Mouse (Mus musculus) embryonic facial prominence, embryonic 11.5 days (tissue): Measurements from ENCODE around the gene Dgki. TPM values are rescaled to one million over a fixed set of nuclear protein-coding genes. Genes with fewer than 3 reads are reported as not detected.

ENCODE experiments used
- ATAC-seq: fragments of 200-750 bp; cut with Nextera tagmentation; replicated peaks from 2 replicates; pipeline ENCODE4 v1.8.0; 2017; ENCODE audit warnings: low read depth; ENCODE audit not compliant: insufficient number of reproducible peaks, low FRiP score, low TSS enrichment
- DNase-seq: peaks from one replicate; pipeline ENCODE4 v3.0.0-alpha.2; 2015; ENCODE audit warnings: low spot score
- H3K27ac ChIP-seq: fragments of 300-500 bp; sonication (generic); replicated peaks from 2 replicates; pipeline ENCODE4 v1.5.1; 2014; ENCODE audit warnings: mild to moderate bottlenecking, low read depth, low read length, control low read depth
- H3K27me3 ChIP-seq: fragments of 300-500 bp; sonication (generic); 2 replicates; pipeline ENCODE4 v1.6.1; 2014; ENCODE audit warnings: mild to moderate bottlenecking, low read length, moderate library complexity, mixed read lengths; ENCODE audit not compliant: control insufficient read depth, insufficient read depth
- H3K36me3 ChIP-seq: fragments of 300-500 bp; sonication (generic); replicated peaks from 2 replicates; pipeline ENCODE4 v1.6.1; 2014; ENCODE audit warnings: low read depth, mild to moderate bottlenecking, low read length, moderate library complexity, mixed read lengths; ENCODE audit not compliant: control insufficient read depth, insufficient read depth
- H3K4me1 ChIP-seq: fragments of 300-500 bp; sonication (generic); 2 replicates; pipeline ENCODE4 v1.6.1; 2014; ENCODE audit warnings: low read length, mixed read lengths; ENCODE audit not compliant: control insufficient read depth, insufficient read depth
- H3K4me2 ChIP-seq: fragments of 300-500 bp; sonication (generic); 2 replicates; pipeline ENCODE4 v1.6.1; 2014; ENCODE audit warnings: low read depth, mild to moderate bottlenecking, control low read depth, low read length, moderate library complexity
- H3K4me3 ChIP-seq: fragments of 300-500 bp; sonication (generic); 2 replicates; pipeline ENCODE4 v1.5.1; 2014; ENCODE audit warnings: low read depth, low read length, control low read depth
- H3K9ac ChIP-seq: fragments of 300-500 bp; sonication (generic); replicated peaks from 2 replicates; pipeline ENCODE4 v1.6.1; 2014; ENCODE audit warnings: mild to moderate bottlenecking, control low read depth, low read length
- H3K9me3 ChIP-seq: fragments of 300-500 bp; sonication (generic); replicated peaks from 2 replicates; pipeline ENCODE4 v1.6.1; 2016; ENCODE audit warnings: mild to moderate bottlenecking, low read length, inconsistent platforms, mixed read lengths; ENCODE audit not compliant: control insufficient read depth
- WGBS: fragments of 180-500 bp; shearing (Covaris S2); extraction: QIAGEN DNeasy Blood & Tissue Kit; methylation state at CpG from one replicate; pipeline ENCODE4 v1.1.7; 2014; 5-methylcytosine and 5-hydroxymethylcytosine counted together
- polyA plus RNA-seq: library from polyadenylated mRNA; unstranded; fragments of >200 nt; fragmentation: Nextera tagmentation; extraction: Ambion mirVana; gene quantifications from 2 replicates; pipeline ENCODE4 v1.2.1, GENCODE M21; 2014

Gene Dgki
- polyA plus RNA-seq, 1 experiment from 2014 or later, result 1.0 TPM

GRCm38 (mm10) chr6:37291171-37291570 lies 8.8 kb downstream of the Dgki start:
- Histone ChIP-seq H3K4me2 (no peak overlapping the region), H3K27ac (no peak overlapping the region), H3K27me3 (no peaks in the 10 kb centered on the region), H3K4me1 (no peaks in the 10 kb centered on the region), H3K4me3 (no peak overlapping the region), H3K36me3 (no peaks in the 10 kb centered on the region), H3K9me3 (no peaks in the 10 kb centered on the region), H3K9ac (no peak overlapping the region)
- ATAC-seq (no peak), DNase-seq (no peak)
- 92% methylated on average over 1 of the region's 1 CpGs for WGBS

GRCm38 (mm10) chr6:37290691-37291090 lies 9.3 kb downstream of the Dgki start:
- no peak for ATAC-seq
- Histone ChIP-seq H3K4me3 (no peak overlapping the region), H3K4me2 (no peak overlapping the region), H3K9me3 (no peaks in the 10 kb centered on the region), H3K27ac (no peak overlapping the region), H3K9ac (no peak overlapping the region), H3K4me1 (no peaks in the 10 kb centered on the region), H3K36me3 (no peaks in the 10 kb centered on the region), H3K27me3 (no peaks in the 10 kb centered on the region)
- WGBS, result 91% methylated on average over 3 of the region's 3 CpGs
- DNase-seq, result no peak

- DNase-seq, result no peak
- Histone ChIP-seq H3K27me3 (no peaks in the 10 kb centered on the region), H3K9ac (no peak overlapping the region), H3K36me3 (no peaks in the 10 kb centered on the region), H3K27ac (no peak overlapping the region), H3K4me3 (no peak overlapping the region), H3K4me2 (no peak overlapping the region), H3K9me3 (no peaks in the 10 kb centered on the region), H3K4me1 (no peaks in the 10 kb centered on the region)
- 90% methylated on average over 4 of the region's 4 CpGs for WGBS
- ATAC-seq, result no peak
These were observed 13.8 kb downstream of the Dgki start for GRCm38 (mm10) chr6:37286134-37286533.

GRCm38 (mm10) chr6:37284879-37285278 lies 15.1 kb downstream of the Dgki start:
- Histone ChIP-seq H3K4me2 (no peak overlapping the region), H3K36me3 (no peaks in the 10 kb centered on the region), H3K4me3 (no peak overlapping the region), H3K4me1 (no peaks in the 10 kb centered on the region), H3K9ac (no peak overlapping the region), H3K9me3 (no peaks in the 10 kb centered on the region), H3K27ac (no peak overlapping the region), H3K27me3 (no peaks in the 10 kb centered on the region)
- 92% methylated on average over 9 of the region's 9 CpGs for WGBS
- ATAC-seq (no peak), DNase-seq (no peak)

GRCm38 (mm10) chr6:37283336-37283735 lies 16.6 kb downstream of the Dgki start:
- Histone ChIP-seq H3K4me3 (no peak overlapping the region), H3K9ac (no peak overlapping the region), H3K36me3 (no peaks in the 10 kb centered on the region), H3K4me1 (no peaks in the 10 kb centered on the region), H3K27ac (no peak overlapping the region), H3K9me3 (no peaks in the 10 kb centered on the region), H3K4me2 (no peak overlapping the region), H3K27me3 (no peaks in the 10 kb centered on the region)
- DNase-seq (no peak), ATAC-seq (no peak)
- WGBS, result 42% methylated on average over 2 of the region's 2 CpGs

GRCm38 (mm10) chr6:37282659-37283058 lies 17.3 kb downstream of the Dgki start:
- H3K27me3 ChIP-seq, result no peaks in the 10 kb centered on the region
- ATAC-seq (no peak), DNase-seq (no peak)
- no peak overlapping the region for H3K4me3 ChIP-seq
- WGBS, result 77% methylated on average over 1 of the region's 1 CpGs
- no peak overlapping the region for H3K4me2 ChIP-seq
- no peak overlapping the region for H3K9ac ChIP-seq
- no peaks in the 10 kb centered on the region for H3K36me3 ChIP-seq
- no peak overlapping the region for H3K27ac ChIP-seq
- H3K4me1 ChIP-seq, result no peaks in the 10 kb centered on the region
- H3K9me3 ChIP-seq, result no peaks in the 10 kb centered on the region

- 51% methylated on average over 6 of the region's 6 CpGs for WGBS
- Histone ChIP-seq H3K27me3 (no peaks in the 10 kb centered on the region), H3K9ac (no peak overlapping the region), H3K36me3 (no peaks in the 10 kb centered on the region), H3K4me1 (no peaks in the 10 kb centered on the region), H3K9me3 (no peaks in the 10 kb centered on the region), H3K4me3 (no peak overlapping the region), H3K4me2 (no peak overlapping the region), H3K27ac (no peak overlapping the region)
- ATAC-seq (no peak), DNase-seq (no peak)
These were observed 22.9 kb downstream of the Dgki start for GRCm38 (mm10) chr6:37276834-37277715.

- Histone ChIP-seq H3K4me2 (no peak overlapping the region), H3K27me3 (no peaks in the 10 kb centered on the region), H3K36me3 (no peaks in the 10 kb centered on the region), H3K9me3 (no peaks in the 10 kb centered on the region), H3K27ac (no peak overlapping the region), H3K9ac (no peak overlapping the region), H3K4me1 (no peaks in the 10 kb centered on the region), H3K4me3 (no peak overlapping the region)
- ATAC-seq (no peak), DNase-seq (no peak)
- 66% methylated on average over 5 of the region's 5 CpGs for WGBS
These were observed 23.8 kb downstream of the Dgki start for GRCm38 (mm10) chr6:37276181-37276580.
